Mouse (Mus musculus) liver, adult 2 months (tissue): ENCODE measurements around the gene Hoxc6.

Source experiments
- CTCF ChIP-seq: fragments of 200-500 bp; IDR thresholded peaks from 2 replicates; pipeline ENCODE4 v1.5.1; 2011; ENCODE audit warnings: low read depth, low read length, control low read depth
- POLR2A ChIP-seq: fragments of 200-500 bp; IDR thresholded peaks from 2 replicates; pipeline ENCODE4 v1.6.1; 2011; ENCODE audit warnings: low read length, control low read depth; ENCODE audit not compliant: insufficient read depth; ENCODE audit errors: extremely low read depth

GRCm38 (mm10) chr15:103060341-103061130, 62.5 kb downstream of the Hoxc6 start:
- no peak for TF ChIP-seq CTCF
- TF ChIP-seq POLR2A: no peak
